Mouse (Mus musculus) spleen, adult 18-20 months (tissue): ENCODE measurements at regions not wholly inside any gene's neighbourhood (a gene's known extent, or its start where the extent isn't known, plus 50 kb on each side); places are given as distances from the start of the nearest gene placed in this dataset.

Experiments used
- DNase-seq, 2 experiments: peaks; one replicate each; pipeline ENCODE4 v3.0.0; 2022; ENCODE audit warnings: mixed read lengths in 2 of 2

DNA sequence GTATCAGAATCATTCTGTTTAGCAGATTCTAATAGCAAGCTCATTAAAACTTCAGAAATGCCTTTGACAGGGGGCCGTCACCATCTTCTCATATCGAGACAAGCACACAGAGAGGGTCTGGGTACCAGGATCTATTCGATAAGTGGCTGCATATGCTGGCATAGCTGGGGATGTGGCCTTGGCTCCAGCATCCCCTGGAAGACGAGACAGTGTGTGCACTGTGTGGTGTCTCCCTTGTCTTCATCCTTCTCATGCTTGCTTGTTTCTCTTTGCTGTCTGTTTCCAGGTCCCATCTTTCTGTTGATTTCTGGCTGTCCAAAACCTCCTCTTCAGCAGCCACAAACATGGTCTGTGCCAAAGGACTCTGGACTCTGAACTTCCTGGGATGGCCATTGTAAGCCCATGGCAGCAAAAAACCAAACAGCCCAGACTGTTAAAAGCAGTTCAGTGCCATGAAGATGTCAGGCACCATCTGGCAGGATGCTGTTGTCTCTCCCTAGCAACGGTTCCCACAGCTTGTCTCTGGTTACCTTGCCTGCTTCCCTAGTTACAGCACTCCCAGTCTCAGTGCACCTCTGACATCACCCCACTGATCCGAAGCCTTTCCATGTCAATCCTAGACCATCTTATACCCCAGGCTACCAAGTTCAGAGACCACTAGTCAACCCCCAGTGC lies 56.5 kb downstream of the Kctd12 start:
- no peak for DNase-seq

DNA sequence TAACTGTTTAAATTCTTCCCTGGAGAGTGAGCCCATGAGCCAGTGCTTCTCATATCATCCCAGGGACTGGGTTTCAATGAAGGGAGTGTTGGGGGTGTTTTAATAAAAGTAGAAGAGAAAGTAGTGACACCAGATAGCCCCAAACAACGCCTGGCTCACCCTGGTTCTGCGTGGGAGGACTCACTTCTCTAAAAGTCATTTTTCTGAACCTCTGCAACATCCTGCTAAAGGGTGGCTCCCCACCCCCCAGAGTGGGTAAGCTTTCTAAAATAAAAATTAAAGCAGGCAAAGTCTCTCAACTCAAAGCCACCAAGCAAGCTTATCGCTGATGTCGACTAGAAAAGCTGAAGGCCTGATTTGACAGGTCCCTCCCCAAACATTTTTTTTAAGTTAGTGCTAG lies 57.8 kb downstream of the Kctd12 start:
- DNase-seq = peak; percentile 66

DNA sequence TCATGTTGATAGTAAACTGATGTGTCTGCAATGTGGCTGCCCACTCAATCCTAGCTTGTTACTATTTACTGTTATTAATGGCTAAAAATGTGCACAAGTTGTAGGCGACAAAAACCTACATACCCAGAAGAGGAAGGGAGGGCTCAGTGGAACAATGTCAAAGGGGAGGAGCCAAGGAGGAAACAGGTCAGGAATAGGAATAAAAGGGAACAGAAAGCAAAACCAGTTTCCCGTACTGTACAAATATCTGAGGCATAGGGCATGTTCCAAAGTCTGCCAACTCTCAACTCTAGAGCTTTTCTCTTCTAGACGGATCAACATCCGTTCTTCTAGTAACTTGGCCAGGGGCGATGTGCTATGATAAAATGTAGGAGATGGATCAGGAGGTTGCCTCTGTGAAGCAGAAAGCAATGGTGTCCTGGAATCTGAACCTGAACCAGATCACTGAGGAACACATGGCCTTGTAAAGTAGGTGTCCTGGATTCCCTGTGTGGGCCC lies 59.9 kb downstream of the Kctd12 start:
- no peak for DNase-seq

DNA sequence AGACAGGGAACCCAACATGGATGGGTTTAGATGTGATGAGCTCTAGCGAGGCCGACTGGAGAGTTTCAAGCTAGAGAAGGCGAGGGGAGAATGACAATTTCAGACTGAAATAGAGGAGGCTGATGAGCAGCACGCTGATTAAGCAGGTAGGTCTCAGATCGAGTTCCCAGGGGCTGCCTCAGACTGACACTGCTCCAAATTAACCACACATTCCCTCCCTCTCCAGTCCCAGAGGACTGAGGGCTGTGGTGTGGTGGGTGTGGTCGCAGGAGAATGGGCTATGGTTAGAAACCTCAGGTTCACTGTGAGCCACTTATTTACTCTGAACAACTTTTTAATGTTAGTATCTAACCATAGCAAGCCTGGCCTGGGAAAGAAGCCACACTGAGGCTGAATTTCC lies 62.0 kb downstream of the Kctd12 start:
- DNase-seq = no peak

DNA sequence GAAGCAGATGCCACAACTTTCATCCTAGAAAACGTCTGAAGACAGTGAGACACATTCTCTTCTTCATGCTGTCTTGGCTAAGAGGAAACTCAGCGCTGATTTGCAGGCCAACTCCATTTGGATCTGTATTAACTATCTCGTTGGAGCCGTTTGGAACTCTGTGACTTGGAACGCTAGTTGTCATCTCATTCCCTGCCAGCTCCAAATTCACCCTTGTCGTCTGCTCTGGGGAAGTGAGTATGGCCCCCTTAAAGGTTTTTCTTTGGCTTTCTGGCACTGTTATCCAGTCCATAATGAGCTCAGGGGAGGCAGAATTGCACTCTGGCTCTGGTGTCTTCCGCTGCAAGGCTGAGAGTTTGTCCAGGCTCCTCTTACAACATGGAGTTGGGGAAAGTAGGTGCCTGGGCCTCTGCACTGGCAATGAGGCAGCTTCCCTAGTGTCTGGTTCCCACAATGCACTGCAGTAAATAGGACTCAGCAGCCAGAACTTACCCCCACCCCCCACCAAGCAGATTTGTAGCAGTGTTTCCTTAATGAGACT lies 63.1 kb downstream of the Kctd12 start:
- no peak for DNase-seq

DNA sequence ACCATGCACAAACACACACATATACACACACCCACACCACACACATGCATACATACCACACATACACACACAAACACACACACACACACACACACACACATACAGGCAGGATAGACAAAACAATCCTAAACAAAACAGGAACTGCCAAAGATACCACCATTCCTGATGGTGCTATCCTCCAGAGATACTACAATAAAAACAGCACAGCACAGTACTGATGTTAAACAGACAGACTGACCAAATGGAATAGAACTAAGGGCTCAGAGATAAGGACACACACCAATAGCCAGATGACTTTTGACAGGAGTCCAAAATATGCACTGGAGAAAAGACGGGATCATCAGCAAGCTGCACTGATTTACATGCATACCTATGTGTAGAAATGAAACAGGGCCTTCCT lies 64.5 kb downstream of the Kctd12 start:
- no peak for DNase-seq

DNA sequence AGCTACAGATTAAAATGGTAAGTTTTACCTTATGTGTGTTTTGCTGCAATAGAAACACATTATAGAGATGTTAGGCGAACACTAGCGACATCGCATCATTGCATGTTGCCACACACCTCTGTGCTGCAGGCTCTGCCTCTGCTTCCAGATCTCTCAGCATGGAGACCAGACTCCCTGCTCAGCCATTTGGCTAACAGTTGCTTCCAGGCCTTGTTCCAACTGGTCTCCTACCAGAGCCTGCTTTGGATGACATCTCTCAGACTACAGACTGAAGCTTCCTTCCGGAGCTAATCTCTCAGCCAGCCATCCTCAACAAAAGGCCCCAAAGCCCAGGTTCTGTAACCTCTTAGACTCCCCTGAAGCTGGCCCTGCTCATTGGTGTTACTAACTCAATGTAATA lies 66.5 kb downstream of the Kctd12 start:
- no peak for DNase-seq

DNA sequence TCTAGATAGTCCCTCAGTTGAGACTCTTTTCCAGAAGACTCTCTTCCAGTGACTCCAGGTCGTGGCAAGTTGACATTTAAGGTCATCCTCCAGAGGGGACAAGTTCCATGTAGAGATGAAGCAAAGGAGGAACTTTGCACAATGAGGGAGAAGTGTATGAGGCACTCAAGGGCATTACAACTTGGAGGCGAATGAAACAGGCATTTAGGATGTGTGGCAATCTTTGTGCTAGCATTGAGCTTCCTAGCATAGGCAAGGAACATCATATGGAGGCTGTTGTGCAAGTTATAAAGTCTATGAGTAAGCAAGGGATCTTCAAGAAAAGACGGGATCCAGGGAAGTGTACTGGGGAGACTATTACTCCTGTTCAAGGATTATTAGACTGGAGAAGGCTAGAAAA lies 70.9 kb downstream of the Kctd12 start:
- DNase-seq = no peak

DNA sequence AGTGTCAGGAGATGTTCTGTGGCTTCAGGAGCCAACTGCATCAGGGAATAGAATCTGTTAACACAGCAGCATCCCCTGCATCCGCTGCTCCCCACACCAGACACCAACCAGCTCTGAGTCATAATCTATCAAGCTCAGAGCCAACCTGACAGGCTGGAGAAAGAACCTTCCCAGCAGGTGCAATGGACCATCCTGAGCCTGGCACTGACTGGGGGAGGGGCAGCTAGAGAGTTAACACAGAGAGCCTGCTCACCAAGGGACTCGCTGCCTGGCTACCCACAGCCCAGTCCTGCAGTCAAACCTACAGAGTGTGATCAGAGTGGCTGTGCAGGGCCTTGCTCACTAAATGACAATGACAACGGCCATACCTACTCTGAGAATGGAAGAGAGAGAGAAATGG lies 73.4 kb downstream of the Kctd12 start:
- no peak for DNase-seq

DNA sequence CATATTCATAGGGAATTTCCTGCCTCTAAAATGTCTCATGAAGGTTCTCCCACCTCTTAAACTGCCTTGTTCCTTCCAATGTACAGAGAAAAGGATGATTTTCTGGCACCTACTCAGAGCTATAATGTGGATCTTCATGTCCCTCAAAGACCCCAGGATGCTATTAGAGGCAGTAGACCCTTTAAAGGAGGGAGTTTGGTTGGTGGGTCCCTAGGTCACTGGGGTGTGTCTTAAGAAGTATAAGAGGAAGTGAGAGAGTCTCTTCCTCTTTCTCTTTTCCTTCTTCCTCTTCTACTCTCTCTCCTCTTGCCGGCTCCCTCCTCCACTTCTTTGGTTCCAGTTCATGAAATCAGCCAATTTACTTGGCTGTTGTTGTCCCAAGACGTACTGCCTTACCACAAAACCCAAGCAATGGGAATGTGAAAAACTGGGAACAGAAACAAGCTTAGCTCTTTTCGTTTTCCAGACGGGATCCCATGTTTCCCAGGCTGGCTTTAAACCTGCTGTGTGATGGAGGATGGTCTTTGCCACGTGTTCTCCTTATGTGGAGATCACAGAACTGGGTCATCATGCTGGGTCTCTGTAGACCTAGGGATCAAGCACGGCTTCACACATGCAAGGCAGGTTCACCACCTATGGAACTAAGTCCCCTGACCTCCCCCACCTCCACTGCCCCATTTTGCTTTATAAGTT lies 74.9 kb downstream of the Kctd12 start:
- DNase-seq = peak in 1 of 2 experiments; percentile 32

DNA sequence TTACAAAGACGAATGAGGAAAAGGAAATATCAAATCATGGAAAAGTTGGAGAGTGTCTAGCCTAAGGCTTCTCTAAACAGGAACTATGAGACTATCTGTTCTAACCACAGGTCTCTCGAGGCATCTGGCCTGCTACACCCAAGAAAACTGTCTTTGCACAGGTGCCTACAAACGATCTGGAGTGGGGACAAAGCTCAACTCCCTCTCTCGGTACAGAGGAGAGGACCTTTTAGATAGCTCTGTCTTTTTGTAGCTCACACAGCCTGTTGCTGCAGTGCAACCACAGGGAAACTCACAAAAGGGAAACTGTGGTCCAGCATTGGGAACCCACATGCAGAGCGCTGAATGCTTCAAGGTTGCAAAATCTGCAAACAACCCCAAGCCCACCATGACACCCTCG lies 75.6 kb downstream of the Kctd12 start:
- peak; percentile 40 to 42 for DNase-seq

DNA sequence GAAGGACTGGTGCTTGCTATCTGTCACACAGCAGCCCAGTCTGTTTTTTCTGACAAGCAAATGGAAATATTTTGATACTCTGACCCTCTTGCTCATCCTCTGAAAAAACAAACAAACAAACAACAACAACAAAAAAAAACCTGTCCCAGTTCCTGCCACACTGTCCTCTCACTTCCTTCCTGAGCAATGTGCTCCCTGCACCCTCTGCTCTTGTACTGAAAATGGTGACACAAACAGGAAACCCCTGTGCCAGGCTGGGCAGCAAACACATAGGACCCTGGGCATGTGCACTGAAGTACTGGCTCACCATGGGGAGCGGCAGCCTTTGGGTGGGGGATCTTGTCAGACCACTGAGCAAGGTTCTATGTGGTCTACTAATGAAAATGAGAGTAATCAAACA lies 76.2 kb downstream of the Kctd12 start:
- DNase-seq = peak; percentile 35 to 43

DNA sequence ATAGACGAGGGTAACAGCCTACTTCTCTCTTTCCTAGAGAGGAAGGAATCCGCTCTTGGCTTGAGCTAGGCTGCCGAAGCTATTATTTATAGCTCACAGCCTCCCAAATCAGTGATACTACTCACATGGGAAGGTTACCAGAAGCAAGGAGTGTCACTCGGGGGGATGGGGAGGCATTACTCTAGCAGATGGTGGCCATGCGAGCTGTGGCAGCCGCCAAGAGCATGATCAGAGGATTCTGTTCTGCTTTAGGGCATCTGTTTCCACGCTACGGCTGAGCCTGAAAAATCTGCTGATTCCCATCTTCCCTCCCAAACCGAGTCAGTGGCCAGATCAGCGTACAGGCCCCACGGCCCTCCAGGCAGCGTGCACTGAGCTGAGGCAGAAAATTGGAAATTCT lies 79.5 kb downstream of the Kctd12 start:
- DNase-seq = no peak

DNA sequence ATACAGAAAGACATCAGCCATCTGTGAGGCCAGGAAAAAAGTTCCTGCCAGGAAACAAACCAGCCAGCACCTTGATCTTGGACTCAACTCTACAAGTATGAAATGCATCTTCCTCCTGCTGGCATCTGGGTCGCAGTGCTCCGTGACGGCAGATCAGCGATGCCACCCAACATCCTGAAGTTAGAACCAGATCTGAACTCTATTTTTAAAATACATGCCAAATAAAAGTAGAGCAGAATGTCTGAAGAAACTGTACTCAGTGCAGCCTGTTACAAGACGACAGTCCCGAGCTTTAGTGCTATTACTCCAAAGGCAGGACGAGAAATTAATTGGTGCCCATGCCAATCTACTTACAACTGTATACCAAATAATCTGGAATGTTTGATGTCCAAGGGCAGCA lies 80.2 kb downstream of the Kctd12 start:
- no peak for DNase-seq

DNA sequence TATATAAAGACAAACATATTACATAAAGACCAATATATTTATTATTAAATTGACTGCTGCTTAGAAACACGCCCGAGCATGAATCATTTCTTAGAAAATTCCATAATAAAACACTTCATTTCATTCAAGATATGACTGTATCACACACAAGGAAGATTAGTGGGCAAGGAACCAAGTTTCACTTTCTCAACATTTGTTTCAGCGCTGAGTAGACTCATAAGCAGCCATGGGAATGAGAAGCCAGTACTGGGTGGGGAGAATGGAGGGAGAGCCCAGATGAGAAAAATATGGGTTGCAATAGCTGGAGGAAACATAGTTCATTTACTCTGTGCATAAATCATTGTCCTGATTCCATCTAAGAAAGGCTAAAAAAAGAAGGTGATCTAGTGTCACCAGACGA lies 84.0 kb downstream of the Kctd12 start:
- DNase-seq = no peak

DNA sequence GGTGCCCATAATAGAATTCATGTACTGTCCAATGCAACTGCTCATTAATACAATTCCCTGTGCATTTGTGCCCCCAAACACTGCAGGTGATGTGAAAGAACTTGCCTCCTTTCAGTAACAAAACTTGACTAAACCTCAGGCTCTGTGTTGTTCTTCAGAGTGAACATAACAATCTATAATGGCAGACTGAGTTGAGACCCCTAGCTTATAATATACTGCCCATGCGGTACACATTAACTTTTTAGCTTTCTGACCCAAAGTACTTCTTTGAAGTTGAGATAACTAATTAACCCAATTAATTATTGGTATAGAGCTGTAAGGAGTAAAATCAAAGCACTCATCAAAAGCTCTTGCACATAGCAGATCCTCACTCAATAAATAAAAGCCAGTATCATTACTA lies 85.4 kb downstream of the Kctd12 start:
- no peak for DNase-seq

DNA sequence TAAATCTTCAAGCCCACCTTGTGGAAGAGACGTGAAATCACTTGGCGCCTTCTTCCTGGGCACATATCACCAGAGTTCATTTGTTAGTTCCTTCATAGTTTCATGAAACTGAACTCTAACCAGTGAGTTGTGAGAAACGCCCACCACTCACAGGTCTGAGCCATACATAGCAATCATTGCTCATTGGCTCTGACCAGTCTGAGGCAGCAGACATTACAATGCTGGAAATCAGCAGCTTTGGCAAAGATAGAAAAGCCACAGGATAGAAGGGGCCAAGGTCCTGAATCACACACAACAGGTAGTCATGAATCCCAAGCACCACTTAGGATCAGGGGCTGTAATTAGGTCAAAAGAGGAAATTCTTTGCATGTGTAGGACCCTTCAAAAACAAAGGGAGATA lies 85.9 kb downstream of the Kctd12 start:
- no peak for DNase-seq

DNA sequence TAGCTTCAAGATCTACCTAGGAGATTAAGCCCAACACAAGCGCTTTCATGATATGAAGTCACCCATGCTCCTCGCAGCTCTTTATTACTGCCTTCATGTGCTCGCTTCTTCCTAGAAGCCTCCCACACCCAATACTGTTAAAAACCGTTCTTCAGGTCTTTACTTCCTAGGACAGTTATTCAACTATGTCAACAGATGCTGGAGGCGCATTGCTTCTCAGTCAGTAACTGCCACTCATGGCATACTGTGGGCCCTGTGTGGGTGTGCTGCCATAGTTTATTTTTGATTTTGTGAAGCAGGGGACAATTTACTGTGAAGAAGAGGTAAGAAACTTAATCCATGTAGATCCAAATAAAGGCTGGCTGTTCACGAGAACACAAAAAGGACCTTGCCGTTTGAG lies 89.2 kb downstream of the Kctd12 start:
- no peak for DNase-seq

DNA sequence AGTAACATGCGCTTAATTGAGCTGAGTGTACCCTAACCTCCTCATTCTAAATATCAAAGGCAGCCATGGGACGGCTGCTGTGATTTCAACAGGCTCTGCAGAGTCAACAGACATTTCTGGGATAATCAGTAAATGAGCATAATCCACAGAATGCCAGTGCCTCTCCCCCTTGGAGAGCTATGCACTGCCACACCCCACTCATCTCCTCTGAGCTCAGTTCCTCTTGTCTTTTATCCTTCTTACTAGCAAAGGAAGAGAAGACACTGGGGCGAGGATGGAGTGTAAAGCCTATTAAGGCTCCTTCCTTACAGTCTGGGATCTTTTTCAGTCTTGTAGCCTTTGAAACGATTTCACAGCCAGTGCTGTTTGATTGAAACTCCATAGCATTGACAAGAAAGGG lies 90.9 kb downstream of the Kctd12 start:
- DNase-seq = no peak

DNA sequence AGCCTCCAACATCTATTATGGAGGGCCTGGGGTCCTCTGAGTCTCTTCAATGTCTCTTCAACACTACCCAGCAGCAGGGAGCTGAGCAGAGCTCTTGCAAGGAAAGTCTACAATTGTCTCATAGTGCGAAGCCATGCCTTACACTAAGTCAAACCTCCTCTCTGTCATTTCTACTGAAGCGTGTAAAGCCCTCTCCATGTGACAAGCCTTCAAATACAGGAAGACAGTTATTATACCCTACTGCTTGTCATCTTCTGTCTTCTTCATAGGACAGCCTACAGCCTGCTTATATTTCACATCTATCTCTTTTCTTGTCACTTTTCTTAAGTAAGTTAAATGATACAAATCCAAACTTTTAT lies 97.2 kb downstream of the Kctd12 start:
- DNase-seq = no peak

DNA sequence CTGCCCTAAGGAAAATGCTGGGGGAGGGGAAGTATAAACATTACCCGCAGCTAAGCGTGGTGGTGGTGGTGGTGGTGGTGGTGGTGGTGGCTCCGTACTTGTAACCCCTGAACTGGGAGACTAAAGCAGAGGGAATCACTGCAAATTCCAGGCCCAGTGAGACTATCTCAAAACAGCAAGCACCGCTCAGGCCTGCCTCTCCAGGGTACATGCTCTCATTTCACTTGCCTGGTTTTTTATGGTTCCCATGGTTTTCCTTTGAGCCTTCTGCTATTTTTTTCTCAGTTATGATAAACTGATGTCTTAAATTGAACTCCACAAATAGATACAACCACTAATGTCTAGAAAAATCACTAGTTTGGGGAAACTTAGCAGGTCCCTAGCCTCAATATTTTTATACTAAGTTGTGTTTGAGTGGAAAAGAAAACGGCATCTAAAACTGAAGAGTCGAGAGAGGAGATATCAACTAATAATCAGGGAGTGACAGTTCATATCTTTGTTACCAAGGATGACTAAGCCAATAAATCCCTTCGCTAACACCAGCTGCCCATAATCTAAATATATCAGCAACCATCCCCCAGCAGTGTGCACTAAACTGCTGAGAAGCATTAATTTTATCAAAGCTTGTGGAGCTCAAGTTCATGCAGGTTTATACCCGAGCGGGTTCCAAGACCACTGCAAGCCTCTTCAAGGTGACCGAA lies 97.7 kb downstream of the Kctd12 start:
- no peak for DNase-seq

DNA sequence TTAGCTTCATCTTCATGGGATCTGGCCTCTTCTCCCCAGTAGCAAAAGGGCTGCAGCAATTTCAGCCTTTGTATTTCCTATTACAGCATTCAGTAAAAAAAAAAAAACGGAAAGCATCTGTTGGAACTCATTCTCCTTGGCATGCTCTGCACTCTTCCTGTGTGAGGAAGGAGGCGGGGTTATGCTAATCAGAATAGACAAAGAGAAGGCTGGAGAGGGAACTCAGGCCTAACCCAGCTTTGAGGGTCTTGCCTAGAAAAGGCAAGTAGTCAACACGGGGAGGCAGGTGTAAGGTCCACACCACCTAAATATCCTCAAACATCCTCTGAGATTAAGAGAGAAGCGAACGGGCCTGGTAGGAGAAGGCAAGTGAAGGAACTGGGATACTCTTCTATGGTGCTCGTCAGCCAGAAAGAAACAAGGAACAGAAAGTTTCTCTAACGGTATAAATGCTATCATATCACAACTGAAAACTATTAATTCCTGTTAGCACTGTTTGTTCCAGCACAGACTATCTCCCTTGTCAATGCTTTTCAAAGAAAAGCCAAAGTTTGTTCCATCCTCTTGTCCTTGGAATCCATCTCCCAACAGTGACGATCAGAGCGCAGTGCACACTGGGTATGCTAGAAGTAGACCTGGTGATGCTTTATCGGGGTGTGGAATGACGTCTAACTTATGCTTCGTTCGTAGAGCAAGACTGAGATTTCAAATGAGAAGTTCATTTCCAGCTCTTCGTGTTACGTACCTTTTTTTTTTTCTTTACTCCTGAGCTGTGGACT lies 98.9 kb downstream of the Kctd12 start:
- peak in 1 of 2 experiments; percentile 38 for DNase-seq

DNA sequence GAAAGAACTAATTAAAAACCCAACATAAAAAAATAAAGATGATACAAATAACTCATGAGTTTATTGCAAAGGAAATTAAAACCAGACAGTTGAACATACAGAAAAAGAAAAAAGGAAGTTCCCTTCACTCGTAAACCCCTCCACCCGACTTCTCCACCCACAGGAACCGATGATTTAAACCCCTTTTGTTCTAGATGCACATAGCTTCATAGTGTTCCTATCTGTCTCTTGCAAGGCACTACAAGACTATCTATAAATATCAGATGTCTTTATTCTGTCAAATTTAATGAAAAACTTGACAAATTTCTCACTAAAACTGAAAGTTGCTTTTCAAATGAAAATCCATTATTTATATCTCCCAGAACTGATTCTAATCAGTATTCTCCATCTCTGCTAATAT lies 100.2 kb downstream of the Kctd12 start:
- DNase-seq = no peak
